Mouse (Mus musculus): Measurements from ENCODE around the gene Etv2. TPM values are rescaled to one million over a fixed set of nuclear protein-coding genes. Genes with fewer than 3 reads are reported as not detected.
A peak's percentile ranks its signal among the peaks of the same experiment; 100 is the strongest.

The Etv2 gene
- polyA plus RNA-seq, 1 experiment from 2014 or later = not detected

GRCm38 (mm10) chr7:30610043-30610442 lies 25.6 kb downstream of the Etv2 start:
- H3K9ac ChIP-seq = no peak overlapping the region
- no peaks in the 10 kb centered on the region for H3K4me1 ChIP-seq (replicated peaks)
- no peak overlapping the region for H3K4me2 ChIP-seq
- H3K4me3 ChIP-seq = no peak overlapping the region
- H3K36me3 ChIP-seq = no peaks in the 10 kb centered on the region
- 59% methylated on average over 7 of the region's 7 CpGs for WGBS
- ATAC-seq (ENCODE audit: low read depth) = no peak
- H3K27ac ChIP-seq (replicated peaks) = no peak overlapping the region
- H3K9me3 ChIP-seq = no peaks in the 10 kb centered on the region
- H3K27me3 ChIP-seq = no peaks in the 10 kb centered on the region

DNA sequence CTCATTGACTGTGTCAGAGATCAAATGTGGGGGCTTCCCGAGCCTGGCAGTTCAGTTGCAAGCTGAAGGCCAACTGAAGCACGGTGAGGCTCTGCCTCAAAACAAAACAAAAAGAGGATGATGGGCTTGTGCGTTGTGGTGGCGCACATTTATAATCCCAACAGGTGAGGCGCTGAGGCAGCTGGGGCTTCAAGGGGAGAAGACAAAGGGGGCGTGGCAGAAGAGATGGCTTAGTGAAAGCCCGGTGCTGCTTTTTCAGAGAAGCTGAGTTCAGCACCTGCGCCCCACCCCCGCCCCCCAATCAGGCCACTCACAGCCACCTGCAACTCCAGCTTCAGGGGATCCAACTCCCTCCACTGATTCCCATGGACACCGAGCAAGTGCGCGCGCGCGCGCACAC lies 27.2 kb downstream of the Etv2 start:
- ATAC-seq (ENCODE audit: low read depth) = no peak

GRCm38 (mm10) chr7:30607706-30608309 lies 27.8 kb downstream of the Etv2 start:
- 31% methylated on average over 8 of the region's 8 CpGs for WGBS

More for the DNA sequence above, 27.2 kb downstream of the Etv2 start:
- Histone ChIP-seq H3K27ac (replicated peaks) (no peak overlapping the region), H3K4me2 (no peak overlapping the region), H3K4me3 (no peak overlapping the region), H3K27me3 (no peaks in the 10 kb centered on the region), H3K9ac (peak overlapping the region; percentile 22; the same call in 1 of the 2 replicates), H3K4me1 (replicated peaks) (no peaks in the 10 kb centered on the region), H3K36me3 (no peaks in the 10 kb centered on the region), H3K9me3 (no peaks in the 10 kb centered on the region)
- 52% methylated on average over 16 of the region's 16 CpGs for WGBS

DNA sequence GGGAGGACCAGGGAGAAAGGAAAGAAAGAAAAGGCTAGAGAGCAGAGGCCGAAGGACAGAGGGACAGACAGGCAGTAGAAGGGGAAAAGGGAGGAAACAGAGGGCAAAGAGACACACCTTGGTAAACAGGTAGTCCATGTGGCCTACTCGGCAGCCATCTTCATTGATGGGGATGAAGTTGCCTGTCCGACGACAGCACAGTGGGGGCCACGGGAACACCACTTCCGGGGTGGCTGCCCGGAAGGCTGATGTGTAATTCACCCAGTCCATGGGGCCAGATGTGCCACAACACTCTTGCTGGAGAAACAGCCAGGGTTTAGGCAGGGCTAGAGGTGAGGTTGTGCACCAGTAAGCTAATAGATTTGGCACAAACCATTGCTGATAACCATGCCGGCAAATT lies 30.7 kb downstream of the Etv2 start:
- no peak for ATAC-seq (ENCODE audit: low read depth)
- Histone ChIP-seq H3K9me3 (no peaks in the 10 kb centered on the region), H3K36me3 (no peaks in the 10 kb centered on the region), H3K4me2 (no peak overlapping the region), H3K4me1 (replicated peaks) (peaks cover 7% of the 10 kb centered on the region), H3K4me3 (no peak overlapping the region), H3K27me3 (no peaks in the 10 kb centered on the region), H3K27ac (replicated peaks) (no peak overlapping the region), H3K9ac (no peak overlapping the region)
- WGBS = 89% methylated on average over 8 of the region's 8 CpGs

More at GRCm38 (mm10) chr7:30607706-30608309, 27.8 kb downstream of the Etv2 start:
- ATAC-seq (ENCODE audit: low read depth) = 0 out of 2 replicates have a peak, but pooled peaks have one; percentile 43
- Histone ChIP-seq H3K27ac (replicated peaks) (no peak overlapping the region), H3K9me3 (no peaks in the 10 kb centered on the region), H3K36me3 (no peaks in the 10 kb centered on the region), H3K9ac (no peak overlapping the region), H3K4me3 (no peak overlapping the region), H3K27me3 (no peaks in the 10 kb centered on the region), H3K4me2 (no peak overlapping the region), H3K4me1 (replicated peaks) (no peaks in the 10 kb centered on the region)

DNA sequence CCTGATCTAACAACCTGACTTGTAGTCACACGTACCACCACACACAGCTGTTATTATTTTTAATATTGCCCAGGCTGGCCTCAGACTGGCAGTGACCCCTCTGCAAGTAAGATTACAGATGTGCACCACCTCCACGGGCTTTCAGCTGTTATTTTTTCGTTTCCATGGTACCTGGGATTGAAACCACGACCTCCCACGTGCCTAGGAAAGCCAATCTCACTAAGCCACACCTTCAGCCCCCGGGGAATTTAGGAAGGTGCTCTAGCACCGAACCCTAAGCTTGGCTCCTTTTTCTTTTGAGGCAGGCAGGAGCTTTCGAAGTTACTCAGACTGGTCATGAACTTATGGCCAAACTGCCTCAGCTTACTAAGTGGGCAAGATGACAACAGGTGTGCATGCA lies 31.2 kb downstream of the Etv2 start:
- Histone ChIP-seq H3K36me3 (no peaks in the 10 kb centered on the region), H3K27ac (replicated peaks) (no peak overlapping the region), H3K4me3 (no peak overlapping the region), H3K4me1 (replicated peaks) (peaks cover 10% of the 10 kb centered on the region), H3K9ac (no peak overlapping the region), H3K4me2 (no peak overlapping the region), H3K9me3 (no peaks in the 10 kb centered on the region), H3K27me3 (no peaks in the 10 kb centered on the region)
- ATAC-seq (ENCODE audit: low read depth) = no peak
- 66% methylated on average over 8 of the region's 8 CpGs for WGBS

- ATAC-seq (ENCODE audit: low read depth) = no peak
- 56% methylated on average over 3 of the region's 3 CpGs for WGBS
- H3K4me1 ChIP-seq (replicated peaks) = peaks cover 10% of the 10 kb centered on the region
- no peak overlapping the region for H3K27ac ChIP-seq (replicated peaks)
- no peaks in the 10 kb centered on the region for H3K36me3 ChIP-seq
- H3K9me3 ChIP-seq = no peaks in the 10 kb centered on the region
- H3K4me3 ChIP-seq = no peak overlapping the region
- no peak overlapping the region for H3K9ac ChIP-seq
- H3K27me3 ChIP-seq = no peaks in the 10 kb centered on the region
- no peak overlapping the region for H3K4me2 ChIP-seq
Observed at GRCm38 (mm10) chr7:30602583-30602982, 33.1 kb downstream of the Etv2 start.

- Histone ChIP-seq H3K36me3 (no peaks in the 10 kb centered on the region), H3K4me1 (replicated peaks) (peaks cover 10% of the 10 kb centered on the region), H3K27ac (replicated peaks) (peak overlapping the region; percentile 56), H3K9me3 (no peaks in the 10 kb centered on the region), H3K4me2 (peak overlapping the region; percentile 45; the same call in 1 of the 2 replicates), H3K27me3 (no peaks in the 10 kb centered on the region; the same call in 1 of the 2 replicates), H3K4me3 (no peak overlapping the region), H3K9ac (peak overlapping the region; percentile 50; the same call in 1 of the 2 replicates)
- no peak for ATAC-seq (ENCODE audit: low read depth)
- 73% methylated on average over 7 of the region's 7 CpGs for WGBS
Observed at GRCm38 (mm10) chr7:30600651-30601050, 35.0 kb downstream of the Etv2 start.

DNA sequence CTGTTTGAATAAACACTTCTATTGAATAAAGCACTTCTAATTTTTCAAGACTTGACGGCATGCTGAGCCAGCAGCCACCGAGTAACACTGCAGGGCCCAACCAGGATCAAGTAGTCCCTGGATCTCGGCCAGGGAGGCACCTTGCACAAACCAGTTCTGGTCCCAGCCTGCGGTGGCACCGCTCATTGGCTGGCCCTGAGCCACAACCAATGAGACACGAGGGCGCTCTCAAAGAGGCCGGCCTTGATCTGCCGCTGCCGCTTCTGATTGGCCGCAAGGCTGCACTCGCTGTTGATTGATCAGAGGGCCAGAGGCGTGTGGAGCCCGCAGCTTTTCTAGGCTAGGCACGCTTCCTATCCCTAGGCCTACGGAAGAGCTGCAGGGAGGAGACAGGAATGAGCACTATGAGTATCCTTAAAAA lies 35.7 kb downstream of the Etv2 start:
- peak; percentile 99 for ATAC-seq (ENCODE audit: low read depth)
- H3K27me3 ChIP-seq = no peaks in the 10 kb centered on the region; the same call in 1 of the 2 replicates
- H3K27ac ChIP-seq (replicated peaks) = peak overlapping the region; percentile 71
- peaks cover 10% of the 10 kb centered on the region for H3K4me1 ChIP-seq (replicated peaks)
- H3K4me3 ChIP-seq = peak overlapping the region; percentile 4; the same call in 1 of the 2 replicates
- 2% methylated on average over 16 of the region's 16 CpGs for WGBS
- no peaks in the 10 kb centered on the region for H3K9me3 ChIP-seq
- H3K36me3 ChIP-seq = no peaks in the 10 kb centered on the region
- H3K4me2 ChIP-seq = peak overlapping the region; percentile 45
- H3K9ac ChIP-seq = peak overlapping the region; percentile 50; the same call in 1 of the 2 replicates

DNA sequence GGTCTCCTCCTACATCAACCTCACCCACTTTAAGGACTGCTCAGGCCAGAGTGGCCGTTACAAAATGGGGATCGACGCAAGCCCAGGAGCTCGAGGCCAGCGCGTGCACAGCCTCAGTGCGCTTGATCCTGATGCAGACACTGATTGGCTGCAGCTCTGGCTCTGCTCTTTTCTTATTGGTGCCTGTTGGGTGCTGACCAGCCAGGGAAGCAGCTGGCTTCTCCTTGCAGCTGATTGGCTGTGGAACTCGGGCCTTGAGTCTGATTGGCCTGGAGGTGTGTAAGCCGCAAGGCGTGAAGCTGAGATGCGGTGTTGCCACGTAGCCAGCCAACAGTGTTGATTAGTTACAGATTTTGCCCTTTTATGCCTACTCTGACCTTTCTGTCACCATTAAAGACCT lies 36.9 kb downstream of the Etv2 start, which contains the start of gene Zbtb32:
TSS of gene Zbtb32 (minus strand) at position 124 of the 400 bp plus-strand sequence.
- Histone ChIP-seq H3K27ac (replicated peaks) (peak within 1 kb of the TSS; percentile 71), H3K4me3 (peak within 1 kb of the TSS; percentile 4; the same call in 1 of the 2 replicates), H3K36me3 (no peaks in the 10 kb centered on the region), H3K4me1 (replicated peaks) (peaks cover 10% of the 10 kb centered on the region), H3K27me3 (no peaks in the 10 kb centered on the region; the same call in 1 of the 2 replicates), H3K4me2 (peak within 1 kb of the TSS; percentile 45), H3K9me3 (no peaks in the 10 kb centered on the region), H3K9ac (0 out of 2 replicates have a peak within 1 kb of the TSS, but pooled peaks have one; percentile 10)
- no peak for ATAC-seq (ENCODE audit: low read depth)
- 93% methylated on average over 12 of the region's 12 CpGs for WGBS

DNA sequence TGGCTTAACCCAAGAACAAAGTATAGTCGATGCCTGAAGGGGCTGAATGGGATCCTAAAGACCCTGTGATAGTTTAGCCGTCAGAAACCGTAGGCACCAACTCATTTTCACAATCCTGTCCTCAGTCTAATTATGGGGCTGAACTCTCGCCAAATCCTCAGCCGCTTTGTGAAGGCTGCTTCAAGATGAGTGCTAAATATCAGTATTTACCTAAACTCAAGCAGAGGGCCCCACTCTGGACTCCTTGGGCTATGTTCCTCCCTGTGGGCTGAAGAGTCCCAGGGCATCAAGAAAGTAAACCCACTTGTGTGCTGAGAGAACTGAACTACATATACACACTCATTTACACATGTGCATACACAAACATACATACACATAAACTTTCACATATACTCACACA lies 38.8 kb downstream of the Etv2 start:
- peaks cover 10% of the 10 kb centered on the region for H3K4me1 ChIP-seq (replicated peaks)
- no peak overlapping the region for H3K9ac ChIP-seq
- H3K4me2 ChIP-seq = no peak overlapping the region
- H3K36me3 ChIP-seq = no peaks in the 10 kb centered on the region
- 75% methylated on average over 5 of the region's 5 CpGs for WGBS
- H3K27me3 ChIP-seq = no peaks in the 10 kb centered on the region; the same call in 1 of the 2 replicates
- H3K4me3 ChIP-seq = no peak overlapping the region
- no peaks in the 10 kb centered on the region for H3K9me3 ChIP-seq
- ATAC-seq (ENCODE audit: low read depth) = no peak
- H3K27ac ChIP-seq (replicated peaks) = no peak overlapping the region

DNA sequence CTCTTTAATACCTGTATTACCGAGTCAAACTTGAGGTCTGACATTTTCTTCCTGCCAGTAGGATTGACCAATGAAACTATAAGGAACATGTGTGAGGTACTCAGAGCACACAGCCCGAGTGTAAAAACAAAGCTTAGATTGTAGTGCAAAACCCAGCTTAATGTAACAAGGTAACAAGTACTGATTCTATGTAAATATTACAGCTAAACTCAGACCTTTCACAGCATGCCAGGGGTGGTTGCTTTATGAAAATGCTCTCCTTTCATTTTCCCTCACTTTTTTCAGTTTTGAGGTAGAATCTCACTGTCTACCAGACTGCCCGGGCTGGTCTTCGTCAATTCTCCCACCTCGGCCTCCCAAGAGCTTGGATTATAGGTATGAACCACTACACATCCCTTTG lies 39.6 kb downstream of the Etv2 start:
- no peaks in the 10 kb centered on the region for H3K36me3 ChIP-seq
- no peak overlapping the region for H3K27ac ChIP-seq (replicated peaks)
- no peak overlapping the region for H3K4me2 ChIP-seq
- H3K4me1 ChIP-seq (replicated peaks) = peaks cover 10% of the 10 kb centered on the region
- H3K9ac ChIP-seq = no peak overlapping the region
- H3K9me3 ChIP-seq = no peaks in the 10 kb centered on the region
- ATAC-seq (ENCODE audit: low read depth) = no peak
- no peak overlapping the region for H3K4me3 ChIP-seq
- no peaks in the 10 kb centered on the region; the same call in 1 of the 2 replicates for H3K27me3 ChIP-seq
- 82% methylated on average over 5 of the region's 5 CpGs for WGBS

- no peak overlapping the region for H3K27ac ChIP-seq (replicated peaks)
- WGBS = 64% methylated on average over 4 of the region's 4 CpGs
- ATAC-seq (ENCODE audit: low read depth) = no peak
- H3K36me3 ChIP-seq = no peaks in the 10 kb centered on the region
- H3K4me2 ChIP-seq = no peak overlapping the region
- H3K9me3 ChIP-seq = no peaks in the 10 kb centered on the region
- no peaks in the 10 kb centered on the region; the same call in 1 of the 2 replicates for H3K27me3 ChIP-seq
- no peak overlapping the region for H3K9ac ChIP-seq
- peaks cover 8% of the 10 kb centered on the region for H3K4me1 ChIP-seq (replicated peaks)
- H3K4me3 ChIP-seq = no peak overlapping the region
Observed at GRCm38 (mm10) chr7:30594510-30595024, 41.1 kb downstream of the Etv2 start.

Measured in neural tube, embryonic 13.5 days (tissue).